Mouse (Mus musculus) c-Kit-positive CD71-positive TER-119-positive erythroid progenitor cells, embryonic 14.5 days (primary cell): ENCODE results near the gene Ficd.
"Not testable (repeated sequence)": the region's sequence is repeated elsewhere in the genome, so short reads cannot be mapped to it uniquely, and the experiment has no call there.

Experiments
- DNase-seq: peaks from one replicate; pipeline ENCODE4 v3.0.0-alpha.2; 2013; ENCODE audit warnings: low spot score

Gene Ficd

DNA sequence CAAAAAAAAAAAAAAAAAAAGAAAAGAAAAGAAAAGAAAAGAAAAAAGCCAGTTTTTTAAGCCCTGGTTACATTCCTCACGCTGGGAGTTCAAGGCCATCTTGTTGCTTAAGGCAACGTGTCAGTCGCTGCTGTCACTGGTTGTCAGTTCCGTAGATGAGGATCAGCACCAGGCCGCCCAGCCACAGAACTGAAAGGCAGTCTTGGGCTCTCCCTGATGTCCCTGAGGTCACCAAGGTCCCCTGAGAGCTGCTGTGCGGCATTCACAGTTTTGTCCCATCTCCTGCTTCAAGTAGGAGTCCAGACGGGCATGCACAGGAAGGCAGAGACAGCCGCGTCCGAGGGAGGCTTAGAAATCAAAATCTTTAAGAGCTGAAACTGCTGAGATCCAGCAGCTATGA lies 40.0 kb downstream of the Ficd start:
- no peak for DNase-seq

DNA sequence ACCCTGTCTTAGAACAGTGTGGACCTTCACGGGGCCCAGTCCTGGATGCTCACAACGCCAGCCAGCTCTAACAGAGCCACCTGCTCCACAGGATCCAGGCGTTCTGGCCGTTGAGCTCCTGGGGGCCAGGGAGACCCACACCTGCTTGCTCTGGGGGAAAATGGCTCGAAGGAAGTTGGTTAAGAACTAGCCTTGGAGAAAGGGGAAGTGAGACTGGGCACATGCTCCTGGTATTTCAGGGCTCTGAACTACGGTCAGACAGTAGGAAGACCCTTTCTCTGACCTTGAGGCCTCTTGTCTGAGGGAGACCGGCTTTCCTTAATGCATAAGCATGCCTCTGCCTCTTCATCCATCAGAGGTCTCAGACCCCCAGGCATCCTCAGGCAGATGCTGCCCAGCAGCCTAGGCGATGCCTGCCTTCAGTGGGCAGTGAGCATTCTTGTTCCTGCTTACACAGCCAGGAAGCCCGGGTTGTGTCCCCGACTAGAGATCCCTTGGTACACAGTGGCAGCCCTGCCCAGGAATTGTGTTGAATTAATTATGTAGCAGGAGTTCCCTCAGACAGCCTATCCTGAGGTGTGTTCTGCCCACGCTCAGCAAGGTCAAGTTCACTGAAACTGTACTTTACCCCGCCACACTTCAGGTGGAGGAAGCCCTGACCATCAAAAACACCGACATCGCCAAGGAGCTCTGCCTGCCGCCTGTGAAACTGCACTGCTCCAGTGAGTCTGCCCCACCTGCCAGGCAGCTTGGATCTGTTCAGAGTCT lies 40.7 kb downstream of the Ficd start:
- DNase-seq, result no peak

DNA sequence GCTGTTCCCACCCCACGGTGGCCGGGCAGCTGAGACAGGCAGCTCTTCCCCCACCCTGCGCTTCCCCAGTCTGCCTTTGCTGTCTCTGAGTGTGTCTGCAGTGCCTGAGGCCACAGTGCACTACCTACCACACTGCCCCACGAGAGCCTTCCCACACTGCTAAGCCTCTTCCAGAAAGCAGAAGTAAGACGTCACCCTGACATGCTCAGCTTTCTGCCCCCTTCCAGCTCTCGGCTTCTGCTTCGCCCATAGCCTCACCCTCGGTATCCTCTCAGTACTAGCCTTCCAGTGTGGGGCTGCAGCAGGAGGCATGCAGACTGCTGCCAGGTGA lies 41.3 kb downstream of the Ficd start:
- no peak for DNase-seq

DNA sequence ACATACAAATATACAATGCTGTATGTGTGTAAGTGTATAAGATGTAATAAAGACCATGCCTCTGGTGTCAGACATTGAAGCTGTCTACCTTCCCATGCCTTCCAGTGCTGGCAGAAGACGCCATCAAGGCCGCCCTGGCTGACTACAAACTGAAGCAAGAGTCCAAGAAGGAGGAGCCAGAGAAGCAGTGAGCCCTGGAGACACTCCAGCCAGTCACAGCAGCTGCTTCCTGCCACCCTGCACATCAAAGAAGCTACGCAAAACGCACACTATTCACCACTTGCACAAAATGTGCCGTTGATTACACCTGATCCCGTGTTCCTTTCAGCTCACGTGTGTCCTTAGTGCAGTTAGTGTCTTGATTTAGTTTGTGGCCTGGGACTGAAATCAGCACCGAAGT lies 42.1 kb downstream of the Ficd start:
- not testable (repeated sequence) for DNase-seq

DNA sequence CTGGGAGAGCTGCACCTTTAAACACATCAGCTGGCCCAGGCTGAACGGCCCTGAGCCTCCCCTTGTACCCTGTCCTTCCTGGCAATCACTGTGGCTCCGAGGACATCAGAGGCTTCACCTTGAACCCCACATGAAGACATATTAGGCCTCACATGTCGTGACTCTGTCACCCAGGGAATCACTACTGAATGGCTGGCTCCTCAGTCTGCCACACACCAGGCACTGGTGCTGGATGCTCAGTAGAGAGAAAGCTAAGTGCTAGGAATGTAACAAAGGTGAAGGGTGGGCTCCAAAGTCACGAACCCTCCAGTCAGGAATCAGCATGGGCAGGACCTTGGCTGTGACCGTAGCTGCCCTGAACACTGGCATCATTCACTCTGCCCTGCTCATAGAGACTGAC lies 44.0 kb downstream of the Ficd start:
- no peak for DNase-seq

DNA sequence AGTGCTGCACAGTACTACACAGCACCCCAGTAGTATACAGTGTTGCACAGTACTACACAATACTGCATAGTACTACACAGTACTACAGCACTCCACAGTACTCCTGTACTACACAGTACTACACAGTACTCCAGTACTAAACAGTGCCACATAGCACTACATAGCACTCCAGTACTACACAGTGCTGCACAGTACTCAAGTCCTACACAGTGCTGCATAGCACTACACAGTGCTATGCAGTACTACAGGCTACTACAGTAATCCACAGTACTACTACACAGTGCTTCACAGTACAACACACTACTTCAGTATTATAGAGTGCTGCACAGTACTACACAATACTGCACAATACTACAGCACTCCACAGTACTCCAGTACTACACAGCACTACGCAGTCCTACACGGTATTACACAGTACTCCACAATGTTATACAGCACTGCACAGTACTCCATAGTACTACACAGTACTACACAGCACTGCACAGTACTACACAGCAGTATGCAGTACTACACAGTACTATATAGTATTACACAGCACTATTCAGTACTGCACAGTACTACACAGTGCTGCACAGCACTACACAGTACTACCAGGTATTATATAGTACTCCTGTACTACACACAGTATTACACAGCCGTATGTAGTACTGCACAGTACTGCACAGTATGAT lies 44.6 kb downstream of the Ficd start:
- no peak for DNase-seq

DNA sequence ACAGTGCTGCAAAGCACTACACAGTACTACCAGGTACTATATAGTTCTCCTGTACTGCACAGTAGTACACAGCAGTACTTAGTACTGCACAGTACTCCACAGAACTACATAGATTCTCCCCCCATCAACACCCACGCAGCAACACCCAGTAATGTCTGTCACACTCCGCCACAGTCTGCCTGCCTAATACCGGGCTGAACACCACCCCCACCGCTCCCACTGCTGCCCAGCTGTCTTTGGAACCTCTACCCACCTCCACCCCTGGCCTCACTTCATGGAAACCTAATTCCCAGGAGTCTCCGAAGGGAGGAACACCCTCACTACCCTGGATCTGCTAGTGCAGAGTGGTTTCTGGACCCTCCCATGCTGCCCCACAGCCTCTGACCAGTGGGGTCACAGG lies 45.2 kb downstream of the Ficd start:
- no peak for DNase-seq

DNA sequence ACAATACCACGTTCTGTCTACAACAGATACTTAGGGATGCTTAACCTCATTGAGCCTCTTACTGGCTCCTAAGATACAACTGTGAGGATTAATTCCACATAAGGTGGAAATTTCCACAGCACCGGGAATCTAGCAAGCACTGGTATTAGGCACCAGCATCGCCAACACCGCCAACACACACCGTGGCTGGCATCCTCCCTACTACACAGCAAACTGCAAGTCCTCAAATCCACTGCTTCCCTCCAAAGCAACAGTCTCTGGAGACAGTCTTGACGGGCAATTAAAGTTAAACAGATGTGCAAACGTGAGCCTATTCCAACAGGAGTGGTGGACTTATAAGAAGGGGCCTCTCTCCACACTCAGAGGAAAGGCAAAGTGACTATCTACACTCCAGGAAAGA lies 45.7 kb downstream of the Ficd start:
- no peak for DNase-seq

DNA sequence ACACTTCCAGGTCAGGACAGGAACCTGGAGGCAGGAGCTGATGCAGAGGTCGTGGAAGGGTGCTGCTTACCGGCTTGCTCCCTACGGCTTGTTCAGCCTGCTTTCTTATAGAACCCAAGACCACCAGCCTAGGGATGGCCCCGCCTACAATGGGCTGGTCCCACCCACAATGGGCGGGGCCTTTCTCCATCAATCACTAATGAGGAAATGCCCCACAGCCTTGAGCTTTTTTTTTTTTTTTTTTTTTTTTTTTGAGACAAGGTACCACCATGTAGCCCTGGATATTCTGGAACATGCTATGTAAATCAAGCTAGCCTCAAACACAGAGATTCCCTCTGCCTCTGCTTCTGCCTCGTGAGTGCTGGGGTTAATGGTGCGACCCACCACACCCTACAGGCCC lies 46.3 kb downstream of the Ficd start:
- DNase-seq, result no peak

DNA sequence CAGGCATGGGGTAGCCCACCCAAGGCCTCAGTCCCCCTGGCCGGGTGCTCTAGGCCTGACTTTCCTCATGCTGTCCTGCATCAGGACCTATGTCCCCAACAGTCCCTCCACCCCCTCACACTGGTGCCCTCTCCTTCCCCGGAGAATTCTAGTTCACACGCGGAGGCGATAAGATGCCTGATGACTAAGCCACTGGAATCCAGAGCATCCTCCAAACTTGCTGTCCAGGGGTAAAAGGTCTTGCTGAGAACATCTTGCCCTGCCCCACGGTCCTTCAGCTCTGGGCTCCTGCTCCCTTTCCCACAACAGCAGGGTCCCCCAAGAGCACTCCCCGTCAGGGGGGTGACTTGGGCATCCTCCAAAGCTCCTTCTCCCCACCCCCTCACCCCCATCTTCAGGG lies 47.0 kb downstream of the Ficd start:
- DNase-seq, result no peak

DNA sequence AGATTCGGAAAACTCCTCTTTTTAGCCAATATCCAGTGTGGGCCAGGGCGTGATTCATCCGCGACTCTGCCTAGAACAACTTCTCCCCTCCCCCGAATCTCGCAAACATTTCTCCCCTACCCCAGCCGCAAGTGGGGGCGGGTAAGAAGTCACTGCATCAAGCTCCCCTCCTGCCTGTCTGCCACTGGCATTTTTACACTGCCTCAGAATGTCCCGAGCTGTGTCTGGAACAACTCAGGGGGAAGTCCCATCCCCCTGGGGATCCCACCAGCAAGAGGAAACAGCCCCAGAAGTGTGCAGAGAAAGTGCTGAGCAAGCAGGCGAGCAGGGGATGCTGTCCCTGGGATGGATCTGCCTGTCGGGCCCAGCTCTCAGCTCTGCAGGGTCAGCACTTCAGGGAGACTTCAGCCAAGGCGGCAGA lies 48.0 kb downstream of the Ficd start:
- no peak for DNase-seq

DNA sequence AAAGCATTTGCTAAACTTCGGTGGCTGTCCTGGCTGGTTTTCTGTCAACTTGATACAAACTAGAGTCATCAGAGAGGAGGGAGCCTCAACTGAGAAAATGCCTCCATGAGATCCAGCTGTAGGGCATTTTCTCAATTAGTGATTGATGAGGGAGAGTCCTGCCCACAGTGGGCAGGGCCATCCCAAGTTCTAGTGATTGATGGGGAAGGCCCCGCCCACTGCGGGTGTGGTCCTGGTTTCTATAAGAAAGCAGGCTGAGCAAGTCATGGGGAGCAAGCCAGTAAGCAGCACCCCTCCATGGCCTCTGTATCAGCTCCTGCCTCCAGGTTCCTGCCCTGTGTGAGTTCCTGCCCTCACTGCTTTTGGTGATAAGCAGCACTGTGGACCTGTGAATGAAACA lies 48.5 kb downstream of the Ficd start:
- not testable (repeated sequence) for DNase-seq

DNA sequence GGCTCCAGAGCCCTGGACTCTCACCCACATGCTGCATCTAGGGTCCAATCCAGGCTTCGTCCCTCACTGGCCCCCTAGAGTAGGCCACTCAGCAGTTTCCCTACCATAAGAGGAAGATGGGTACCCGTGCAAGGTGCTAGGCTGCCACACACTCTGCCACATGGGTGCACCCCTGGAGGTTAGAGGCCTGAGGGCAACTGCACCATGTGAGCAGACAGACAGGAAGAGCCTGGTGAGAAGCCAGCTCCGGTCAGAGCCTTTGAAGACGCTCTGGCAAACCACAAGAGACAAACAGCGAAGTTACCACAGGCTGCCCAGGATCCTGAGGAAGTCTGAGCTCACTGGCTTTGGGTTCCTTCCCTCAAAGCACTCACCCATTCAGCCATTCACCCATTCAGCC lies 51.4 kb downstream of the Ficd start:
- no peak for DNase-seq

DNA sequence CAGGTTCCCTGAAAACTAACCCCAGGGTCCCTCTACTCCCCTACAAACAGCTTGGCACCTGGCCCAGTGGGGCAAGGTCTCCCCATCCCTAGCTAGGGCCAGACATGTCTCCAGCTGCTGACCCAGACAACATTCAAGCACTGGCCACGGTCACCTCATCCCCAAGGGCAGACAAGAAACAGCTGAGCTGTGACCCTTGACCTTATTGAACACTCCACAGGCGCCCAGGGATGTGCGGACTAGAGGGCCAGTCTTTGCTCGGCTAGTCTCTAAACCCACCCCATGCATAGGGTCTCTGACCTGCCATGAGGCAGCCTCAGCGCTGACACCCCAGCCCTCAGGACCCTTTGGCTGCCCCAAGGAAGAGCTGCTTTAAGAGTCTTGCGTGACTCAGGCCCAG lies 53.0 kb downstream of the Ficd start:
- DNase-seq, result no peak

DNA sequence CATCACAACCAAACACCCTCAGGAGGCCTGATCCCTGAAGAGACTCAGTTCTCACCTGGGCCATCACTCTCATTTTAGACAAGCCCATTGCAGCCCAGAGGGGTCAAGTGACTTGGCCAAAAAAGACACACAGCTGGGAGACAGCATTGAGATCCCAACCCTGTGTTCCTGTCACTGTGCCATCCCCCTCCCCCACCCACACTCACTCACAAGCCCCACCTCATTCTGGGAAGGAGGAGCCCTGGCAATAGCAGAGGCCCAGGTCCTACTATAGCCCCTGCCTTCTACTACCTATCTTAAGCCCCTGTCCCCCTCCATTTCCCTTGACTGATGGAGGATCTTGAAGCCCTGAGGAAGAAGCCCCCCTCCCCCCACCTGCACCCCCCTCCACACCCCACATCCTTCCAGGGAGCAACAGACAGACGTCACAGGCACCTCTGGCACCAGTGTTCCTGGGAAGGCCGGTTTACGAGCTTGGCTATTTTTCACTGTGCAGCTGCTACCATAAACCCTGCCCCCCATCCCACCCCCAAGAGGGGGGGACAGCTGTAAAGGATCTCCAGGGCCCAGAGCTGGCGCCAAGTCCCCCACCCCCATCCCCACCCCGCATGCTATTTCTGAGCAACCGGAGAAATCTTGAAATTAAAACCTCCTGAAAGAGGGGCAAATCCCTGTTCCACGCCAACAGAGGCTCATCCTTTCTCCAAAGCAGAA lies 53.6 kb downstream of the Ficd start:
- DNase-seq, result no peak
